ENCODE assay signal across 18 mouse cellular contexts in genomic region chr7:98993395-98993794, GRCm38 (mm10).
DNase-seq lines count a peak whose midpoint lies in the region; ATAC-seq and TF ChIP-seq lines count a peak whose summit lies in the region.
"Had no signal": no experiment of that assay in that cellular context is flagged by ENCODE, and none has a peak within 500 bp of the region (broad histone marks: within the 10 kb centered on the region; RNA-seq: fewer than 3 reads in every experiment).

No protein-coding gene starts in this region.

- peaks cover 2 to 67% of the 10 kb centered on the region in 2 experiments; a peak in 3 of 4 replicates for H3K4me1 ChIP-seq in CH12.LX (ENCODE audit: control insufficient read depth in 1 of 2, insufficient read depth in 2 of 2)
- no peaks in the 10 kb centered on the region for H3K4me1 ChIP-seq in midbrain, embryonic 16.5 days (ENCODE audit: control insufficient read depth, insufficient read depth, low read length)
- H3K4me1 ChIP-seq: neural tube, embryonic 12.5 days had no signal

- no peaks in the 10 kb centered on the region for H3K79me2 ChIP-seq in CH12.LX (replicated peaks; ENCODE audit: control insufficient read depth, extremely low read depth, insufficient read depth, poor library complexity, severe bottlenecking)

- no peaks in the 10 kb centered on the region for H3K27me3 ChIP-seq in CH12.LX (replicated peaks)
- no peaks in the 10 kb centered on the region for H3K27me3 ChIP-seq in midbrain, embryonic 16.5 days (ENCODE audit: control insufficient read depth, insufficient read depth, low read depth, low read length)
- H3K27me3 ChIP-seq: embryonic facial prominence, embryonic 13.5 days; neural tube, embryonic 12.5 days had no signal

- TF ChIP-seq CTCF in CH12.LX (conservative IDR thresholded peaks at IDR 0.05 in 1 of 2, IDR thresholded peaks at IDR 0.05 in 1 of 2; ENCODE audit: low read depth in 2 of 2, low read length in 2 of 2): no peak

- WGBS in midbrain, embryonic 16.5 days: 87% methylated on average over 4 of the region's 4 CpGs

- dilution Hi-C loops in CH12.LX (cut with MboI; ENCODE audit: extremely low pct_ligation_motif_present, extremely low pct_unique_long_range_greater_than_20kb, low sequenced_read_pairs): no loop called here

- no peak for TF ChIP-seq RAD21 in CH12.LX (IDR thresholded peaks at IDR 0.05; ENCODE audit: low read depth, low read length)

- no peak overlapping the region for H3K9ac ChIP-seq in CH12.LX (ENCODE audit: insufficient read depth, low read depth)
- H3K9ac ChIP-seq in midbrain, embryonic 16.5 days (ENCODE audit: low read depth, low read length): no peak overlapping the region
- H3K9ac ChIP-seq: embryonic facial prominence, embryonic 13.5 days; hindbrain, embryonic 14.5 days; neural tube, embryonic 12.5 days had no signal

- in situ Hi-C loops in CH12.LX (cut with MboI; ENCODE audit: low pct_ligation_motif_present, low pct_unique_long_range_greater_than_20kb, low sequenced_read_pairs): no loop called here

- no peak for TF ChIP-seq POLR2A in CH12.LX (IDR thresholded peaks at IDR 0.05; ENCODE audit: low read depth, low read length)

- H3K9me3 ChIP-seq in CH12.LX (replicated peaks; ENCODE audit: low read length): no peaks in the 10 kb centered on the region
- no peaks in the 10 kb centered on the region for H3K9me3 ChIP-seq in midbrain, embryonic 16.5 days (replicated peaks; ENCODE audit: control insufficient read depth, low read length, poor library complexity, severe bottlenecking)
- H3K9me3 ChIP-seq: embryonic facial prominence, embryonic 13.5 days; limb, embryonic 10.5 days; neural tube, embryonic 12.5 days had no signal

- peaks cover 16 to 74% of the 10 kb centered on the region in 2 experiments for H3K36me3 ChIP-seq in CH12.LX (replicated peaks in 1 of 2; ENCODE audit: control insufficient read depth in 1 of 2, insufficient read depth in 1 of 2, low read length in 1 of 2)
- H3K36me3 ChIP-seq in midbrain, embryonic 16.5 days (ENCODE audit: control insufficient read depth, insufficient read depth, low read length): no peaks in the 10 kb centered on the region
- H3K36me3 ChIP-seq: limb, embryonic 10.5 days; neural tube, embryonic 12.5 days had no signal

- no peak overlapping the region for H3K4me2 ChIP-seq in CH12.LX (ENCODE audit: insufficient read depth, low read depth, poor library complexity, severe bottlenecking)
- H3K4me2 ChIP-seq in midbrain, embryonic 16.5 days (ENCODE audit: low read length): no peak overlapping the region
- H3K4me2 ChIP-seq: embryonic facial prominence, embryonic 13.5 days; hindbrain, embryonic 14.5 days; liver, embryonic 11.5 days; neural tube, embryonic 12.5 days had no signal

- no peak for TF ChIP-seq EP300 in CH12.LX (IDR thresholded peaks at IDR 0.05; ENCODE audit: low read length)

- DNase-seq in CD4-positive helper T cell, adult 2 months (ENCODE audit: low read depth, low spot score): peak; percentile 59
- peak; percentile 12 for DNase-seq in CH12.LX (ENCODE audit: extremely low read depth)
- DNase-seq in adrenal gland, postnatal 10 days: no peak
- DNase-seq in cerebellum, adult 8-10 months: no peak
- no peak for DNase-seq in gastrocnemius, postnatal 25 days
- DNase-seq: kidney, adult 18-20 months; kidney, postnatal 10 days; lung, adult 2 months had no signal

- peak; percentile 48 to 52; a peak in 2 of 4 replicates for ATAC-seq in hematopoietic stem cell, adult 5-6 weeks (replicated peaks in 1 of 2; ENCODE audit: insufficient read depth in 1 of 2, low FRiP score in 2 of 2, low TSS enrichment in 1 of 2, low read depth in 1 of 2, poor library complexity in 2 of 2, severe bottlenecking in 2 of 2)
- ATAC-seq in neutrophil, adult 5-6 weeks (ENCODE audit: extremely low read depth, insufficient number of reproducible peaks, low FRiP score, poor library complexity, severe bottlenecking): 0 out of 2 replicates have a peak, but pooled peaks have one; percentile 26
- no peak for ATAC-seq in midbrain, embryonic 16.5 days
- ATAC-seq: forebrain, embryonic 16.5 days had no signal

- H3K27ac ChIP-seq in CH12.LX (ENCODE audit: insufficient read depth, low read depth): no peak overlapping the region
- H3K27ac ChIP-seq in midbrain, embryonic 16.5 days (ENCODE audit: low read length): no peak overlapping the region
- H3K27ac ChIP-seq: embryonic facial prominence, embryonic 13.5 days; hindbrain, embryonic 14.5 days; left cerebral cortex, adult 2 months; limb, embryonic 10.5 days; neural tube, embryonic 12.5 days had no signal

- no peak overlapping the region for H3K4me3 ChIP-seq in CH12.LX (replicated peaks in 1 of 3; ENCODE audit: low read depth in 2 of 3, low read length in 2 of 3, poor library complexity in 1 of 3)
- H3K4me3 ChIP-seq in midbrain, embryonic 16.5 days (ENCODE audit: low read depth, low read length): no peak overlapping the region
- H3K4me3 ChIP-seq: embryonic facial prominence, embryonic 13.5 days; left cerebral cortex, adult 2 months; limb, embryonic 10.5 days; neural tube, embryonic 12.5 days had no signal

TF ChIP-seq in CH12.LX, 34 proteins besides CTCF, POLR2A, EP300 and RAD21:
- TF ChIP-seq NELFE (IDR thresholded peaks at IDR 0.05; ENCODE audit: low read depth, low read length) (no peak), MYC (IDR thresholded peaks at IDR 0.05; ENCODE audit: low read depth, low read length) (no peak), KAT2A (IDR thresholded peaks at IDR 0.05; ENCODE audit: insufficient replicate concordance, low read length) (no peak), CHD1 (IDR thresholded peaks at IDR 0.05; ENCODE audit: low read depth, low read length) (no peak), MAX (IDR thresholded peaks at IDR 0.05; ENCODE audit: low read length) (no peak)

Comparison
In these comparisons a context has a peak if more than half of its experiments do, and no peak if none do; other contexts are left out.
1. DNase-seq: peak in CD4-positive helper T cell, adult 2 months (single experiment) and CH12.LX (single experiment); none in adrenal gland, postnatal 10 days (single experiment), cerebellum, adult 8-10 months (single experiment) and gastrocnemius, postnatal 25 days (single experiment).